ENCODE assay signal across 18 mouse cellular contexts in genomic region chr12:39224073-39224472, GRCm38 (mm10).
DNase-seq lines count a peak whose midpoint lies in the region; ATAC-seq and TF ChIP-seq lines count a peak whose summit lies in the region.
"Had no signal": no experiment of that assay in that cellular context is flagged by ENCODE, and none has a peak within 500 bp of the region (broad histone marks: within the 10 kb centered on the region; RNA-seq: fewer than 3 reads in every experiment).

No protein-coding gene starts in this region.

- no peak overlapping the region for H3K4me3 ChIP-seq in hindbrain, embryonic 11.5 days (ENCODE audit: low read depth, low read length)
- no peak overlapping the region for H3K4me3 ChIP-seq in hindbrain, embryonic 14.5 days (replicated peaks; ENCODE audit: low read length)
- no peak overlapping the region for H3K4me3 ChIP-seq in midbrain, embryonic 14.5 days (replicated peaks; ENCODE audit: low read depth, low read length)
- H3K4me3 ChIP-seq in midbrain, embryonic 10.5 days = no peak overlapping the region
- no peak overlapping the region for H3K4me3 ChIP-seq in limb, embryonic 14.5 days (replicated peaks; ENCODE audit: low read length)
- H3K4me3 ChIP-seq: embryonic facial prominence, embryonic 13.5 days; heart, embryonic 13.5 days; liver, embryonic 15.5 days; neural tube, embryonic 13.5 days had no signal

- no peaks in the 10 kb centered on the region for H3K4me1 ChIP-seq in hindbrain, embryonic 11.5 days (replicated peaks; ENCODE audit: control insufficient read depth, insufficient read depth, low read length)
- H3K4me1 ChIP-seq in hindbrain, embryonic 14.5 days (replicated peaks; ENCODE audit: control insufficient read depth, insufficient read depth, low read length) = no peaks in the 10 kb centered on the region
- H3K4me1 ChIP-seq in midbrain, embryonic 14.5 days (ENCODE audit: control insufficient read depth, insufficient read depth, low read length) = no peaks in the 10 kb centered on the region
- no peaks in the 10 kb centered on the region for H3K4me1 ChIP-seq in midbrain, embryonic 10.5 days
- H3K4me1 ChIP-seq in limb, embryonic 14.5 days (ENCODE audit: control insufficient read depth, insufficient read depth, low read length) = no peaks in the 10 kb centered on the region
- H3K4me1 ChIP-seq: embryonic facial prominence, embryonic 13.5 days; heart, embryonic 13.5 days; liver, embryonic 15.5 days; neural tube, embryonic 13.5 days had no signal

- peak; percentile 73 for ATAC-seq in hindbrain, embryonic 11.5 days (ENCODE audit: low FRiP score)
- ATAC-seq in hindbrain, embryonic 14.5 days (ENCODE audit: low FRiP score) = no peak
- no peak for ATAC-seq in midbrain, embryonic 14.5 days (ENCODE audit: low FRiP score, low TSS enrichment)
- ATAC-seq in limb, embryonic 14.5 days (ENCODE audit: low FRiP score, low read depth) = peak; percentile 57
- ATAC-seq: forebrain, postnatal 0 days had no signal

- no peaks in the 10 kb centered on the region for H3K36me3 ChIP-seq in hindbrain, embryonic 11.5 days (ENCODE audit: control insufficient read depth, insufficient read depth, low read length)
- H3K36me3 ChIP-seq in hindbrain, embryonic 14.5 days (replicated peaks; ENCODE audit: control insufficient read depth, insufficient read depth) = no peaks in the 10 kb centered on the region
- H3K36me3 ChIP-seq in midbrain, embryonic 14.5 days (ENCODE audit: control insufficient read depth, insufficient read depth, low read length) = no peaks in the 10 kb centered on the region
- no peaks in the 10 kb centered on the region for H3K36me3 ChIP-seq in midbrain, embryonic 10.5 days
- H3K36me3 ChIP-seq in limb, embryonic 14.5 days (ENCODE audit: control insufficient read depth, insufficient read depth, low read length) = no peaks in the 10 kb centered on the region
- H3K36me3 ChIP-seq: embryonic facial prominence, embryonic 13.5 days; heart, embryonic 13.5 days; liver, embryonic 15.5 days; neural tube, embryonic 13.5 days had no signal

- no peak overlapping the region for H3K4me2 ChIP-seq in hindbrain, embryonic 11.5 days (replicated peaks; ENCODE audit: low read depth, low read length)
- no peak overlapping the region for H3K4me2 ChIP-seq in hindbrain, embryonic 14.5 days (replicated peaks)
- no peak overlapping the region for H3K4me2 ChIP-seq in midbrain, embryonic 14.5 days (ENCODE audit: low read length)
- no peak overlapping the region for H3K4me2 ChIP-seq in limb, embryonic 14.5 days (replicated peaks; ENCODE audit: low read depth, low read length, severe bottlenecking)
- H3K4me2 ChIP-seq: embryonic facial prominence, embryonic 13.5 days; heart, embryonic 13.5 days; liver, embryonic 15.5 days; neural tube, embryonic 13.5 days had no signal

- DNase-seq in hindbrain, embryonic 11.5 days (ENCODE audit: low spot score) = peak; percentile 19
- no peak for DNase-seq in hindbrain, embryonic 14.5 days (ENCODE audit: low spot score)
- DNase-seq in midbrain, embryonic 14.5 days = peak; percentile 14
- no peak for DNase-seq in midbrain, embryonic 10.5 days (ENCODE audit: low spot score)
- DNase-seq in embryo, embryonic 11.5 days (ENCODE audit: low read depth, low spot score) = peak; percentile 2
- DNase-seq in limb, embryonic 14.5 days (ENCODE audit: low spot score) = peak; percentile 50
- DNase-seq in T-cell, adult 2 months (ENCODE audit: low spot score) = no peak
- DNase-seq in adrenal gland, postnatal 25 days = no peak
- DNase-seq: cerebellum, adult 9-11 months; forebrain, postnatal 0 days; heart, adult 11 months; kidney, adult 18-20 months; kidney, postnatal 36 days had no signal

- WGBS in hindbrain, embryonic 11.5 days = 63% methylated on average over 4 of the region's 4 CpGs
- 48% methylated on average over 4 of the region's 4 CpGs for WGBS in hindbrain, embryonic 14.5 days
- WGBS in midbrain, embryonic 14.5 days = 45% methylated on average over 4 of the region's 4 CpGs
- WGBS in midbrain, embryonic 10.5 days = 74% methylated on average over 4 of the region's 4 CpGs
- WGBS in limb, embryonic 14.5 days = 51% methylated on average over 4 of the region's 4 CpGs

- no peaks in the 10 kb centered on the region for H3K27me3 ChIP-seq in hindbrain, embryonic 11.5 days (ENCODE audit: control insufficient read depth, insufficient read depth, low read length)
- H3K27me3 ChIP-seq in hindbrain, embryonic 14.5 days (ENCODE audit: control insufficient read depth, insufficient read depth, low read length) = no peaks in the 10 kb centered on the region
- no peaks in the 10 kb centered on the region for H3K27me3 ChIP-seq in midbrain, embryonic 14.5 days (ENCODE audit: control insufficient read depth, insufficient read depth, low read length)
- H3K27me3 ChIP-seq in midbrain, embryonic 10.5 days (ENCODE audit: low read depth, poor library complexity, severe bottlenecking) = no peaks in the 10 kb centered on the region
- H3K27me3 ChIP-seq in limb, embryonic 14.5 days (ENCODE audit: control insufficient read depth, insufficient read depth, low read length) = no peaks in the 10 kb centered on the region
- H3K27me3 ChIP-seq: embryonic facial prominence, embryonic 13.5 days; heart, embryonic 13.5 days; liver, embryonic 15.5 days; neural tube, embryonic 13.5 days had no signal

- no peak overlapping the region for H3K9ac ChIP-seq in hindbrain, embryonic 11.5 days (ENCODE audit: low read depth, low read length)
- no peak overlapping the region for H3K9ac ChIP-seq in hindbrain, embryonic 14.5 days
- H3K9ac ChIP-seq in midbrain, embryonic 14.5 days (replicated peaks; ENCODE audit: low read length) = no peak overlapping the region
- H3K9ac ChIP-seq in limb, embryonic 14.5 days (ENCODE audit: low read depth, low read length, severe bottlenecking) = no peak overlapping the region
- H3K9ac ChIP-seq: embryonic facial prominence, embryonic 13.5 days; forebrain, postnatal 0 days; heart, embryonic 13.5 days; liver, embryonic 15.5 days; neural tube, embryonic 13.5 days had no signal

- TF ChIP-seq POLR2A in limb, embryonic 14.5 days (IDR thresholded peaks at IDR 0.05; ENCODE audit: borderline replicate concordance, extremely low read depth, insufficient read depth, insufficient read length) = no peak

- no peak overlapping the region for H3K27ac ChIP-seq in hindbrain, embryonic 11.5 days (ENCODE audit: low read depth, low read length)
- no peak overlapping the region for H3K27ac ChIP-seq in hindbrain, embryonic 14.5 days
- no peak overlapping the region for H3K27ac ChIP-seq in midbrain, embryonic 14.5 days (replicated peaks; ENCODE audit: low read depth, low read length)
- no peak overlapping the region for H3K27ac ChIP-seq in midbrain, embryonic 10.5 days (replicated peaks)
- no peak overlapping the region for H3K27ac ChIP-seq in limb, embryonic 14.5 days (replicated peaks; ENCODE audit: low read depth, low read length)
- H3K27ac ChIP-seq: embryonic facial prominence, embryonic 13.5 days; heart, embryonic 13.5 days; liver, embryonic 15.5 days; macrophage; neural tube, embryonic 13.5 days had no signal

- no peaks in the 10 kb centered on the region for H3K9me3 ChIP-seq in hindbrain, embryonic 11.5 days (ENCODE audit: control insufficient read depth, low read length)
- H3K9me3 ChIP-seq in hindbrain, embryonic 14.5 days (ENCODE audit: control insufficient read depth, low read length) = no peaks in the 10 kb centered on the region
- H3K9me3 ChIP-seq in midbrain, embryonic 14.5 days (ENCODE audit: control insufficient read depth, low read length) = no peaks in the 10 kb centered on the region
- no peaks in the 10 kb centered on the region for H3K9me3 ChIP-seq in midbrain, embryonic 10.5 days (replicated peaks)
- H3K9me3 ChIP-seq in limb, embryonic 14.5 days (ENCODE audit: control insufficient read depth, low read length) = no peaks in the 10 kb centered on the region
- H3K9me3 ChIP-seq: embryonic facial prominence, embryonic 13.5 days; heart, embryonic 13.5 days; liver, embryonic 15.5 days; neural tube, embryonic 13.5 days had no signal

Comparison
In these comparisons a context has a peak if more than half of its experiments do, and no peak if none do; other contexts are left out.
1. ATAC-seq: peak in hindbrain, embryonic 11.5 days (single experiment) and limb, embryonic 14.5 days (single experiment); none in hindbrain, embryonic 14.5 days (single experiment) and midbrain, embryonic 14.5 days (single experiment).
2. DNase-seq: peak in hindbrain, embryonic 11.5 days (single experiment), midbrain, embryonic 14.5 days (single experiment), embryo, embryonic 11.5 days (single experiment) and limb, embryonic 14.5 days (single experiment); none in hindbrain, embryonic 14.5 days (single experiment), midbrain, embryonic 10.5 days (single experiment), T-cell, adult 2 months (single experiment) and adrenal gland, postnatal 25 days (single experiment).